Mouse (Mus musculus): ENCODE data around the gene Kmt2c. TPM values are rescaled to one million over a fixed set of nuclear protein-coding genes. Genes with fewer than 3 reads are reported as not detected.

Kmt2c gene
- polyA plus RNA-seq, 1 experiment from 2014 or later = 18.7 TPM

Other genes starting within 250 kb of the Kmt2c start
- not detected in 2 replicates for gene Cct8l1, start 17.3 kb upstream of the Kmt2c start, polyA plus RNA-seq (2014; fragmentation: Nextera tagmentation; extraction: Ambion mirVana)
- gene Xrcc2, start 207.0 kb upstream of the Kmt2c start, polyA plus RNA-seq (2014; fragmentation: Nextera tagmentation; extraction: Ambion mirVana) = 8.2 and 8.4 TPM in 2 replicates

Data from neural tube, embryonic 11.5 days (tissue).